Mouse (Mus musculus): Measurements from ENCODE around the gene Hnrnpll. TPM values are rescaled to one million over a fixed set of nuclear protein-coding genes. Genes with fewer than 3 reads are reported as not detected.
"Not testable (repeated sequence)": the region's sequence is repeated elsewhere in the genome, so short reads cannot be mapped to it uniquely, and the experiment has no call there.

The Hnrnpll gene
- polyA plus RNA-seq, 1 experiment, result 30.5 TPM

DNA sequence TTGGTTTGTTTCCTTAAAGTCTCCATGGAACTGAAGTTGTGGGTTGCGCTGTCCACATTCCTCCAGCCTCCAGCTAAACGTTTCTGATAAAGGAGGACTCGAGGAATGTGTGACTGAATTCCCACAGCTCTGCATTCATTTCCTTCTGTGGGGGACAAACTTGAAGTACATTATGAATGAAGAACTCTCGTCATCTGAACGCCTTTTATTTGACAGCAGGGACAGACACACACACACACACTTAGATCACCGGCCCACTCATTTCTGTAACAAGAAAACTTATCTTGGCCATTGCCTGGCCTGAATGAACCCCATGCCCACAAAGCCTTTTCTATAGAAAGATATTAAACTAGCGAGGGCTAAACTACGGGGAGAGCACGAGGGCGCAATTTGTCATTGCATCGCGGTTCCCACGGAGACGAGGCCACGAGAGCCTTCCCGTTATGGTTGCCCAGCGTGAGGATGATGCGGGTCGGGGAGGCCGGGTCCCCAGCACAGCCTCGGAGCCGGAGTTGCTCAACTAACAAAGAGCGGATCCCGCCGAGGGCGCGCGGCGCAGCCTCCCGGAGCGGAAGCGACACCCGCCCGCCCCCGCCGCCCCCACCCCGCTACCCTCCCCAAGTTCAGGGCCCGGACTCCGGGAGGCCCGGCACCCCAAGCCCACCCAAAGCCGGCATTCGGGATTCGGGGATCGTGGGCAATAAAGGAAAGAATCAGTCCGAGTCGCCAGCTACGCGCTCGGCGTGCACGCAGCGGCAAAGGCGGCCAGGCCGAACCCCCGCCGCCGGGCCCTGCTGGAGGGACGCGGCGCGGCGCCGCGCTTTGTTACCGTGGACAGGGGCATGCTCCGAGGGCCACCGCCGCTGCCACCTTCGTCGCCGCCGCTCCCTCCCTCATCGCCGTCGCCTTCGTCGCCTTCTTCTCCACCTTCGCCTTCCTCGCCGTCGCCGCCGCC is 1.0 kb downstream of the Hnrnpll start:
- TF ChIP-seq POLR2A (IDR thresholded peaks at IDR 0.05; ENCODE audit: control insufficient read depth, extremely low read depth, insufficient read depth, low read length, poor library complexity) (no peak), CTCF (IDR thresholded peaks at IDR 0.05; ENCODE audit: borderline replicate concordance, control insufficient read depth, extremely low read depth, insufficient read depth, low read length, poor library complexity) (no peak)
- peaks cover 5% of the 10 kb centered on the region for H3K4me1 ChIP-seq (replicated peaks; ENCODE audit: control insufficient read depth, insufficient read depth, low read length)
- peak; percentile 73 for DNase-seq
- H3K4me3 ChIP-seq (ENCODE audit: control insufficient read depth, insufficient read depth, low read length), result peak overlapping the region; percentile 70
- H3K27ac ChIP-seq (ENCODE audit: control insufficient read depth, insufficient read depth, low read length), result peak overlapping the region; percentile 43
- no peaks in the 10 kb centered on the region for H3K27me3 ChIP-seq (ENCODE audit: control insufficient read depth, insufficient read depth, low read length)
- no peaks in the 10 kb centered on the region for H3K36me3 ChIP-seq (ENCODE audit: control insufficient read depth, insufficient read depth, low read length)
- under 1% methylated on average over 78 of the region's 83 CpGs for WGBS

DNA sequence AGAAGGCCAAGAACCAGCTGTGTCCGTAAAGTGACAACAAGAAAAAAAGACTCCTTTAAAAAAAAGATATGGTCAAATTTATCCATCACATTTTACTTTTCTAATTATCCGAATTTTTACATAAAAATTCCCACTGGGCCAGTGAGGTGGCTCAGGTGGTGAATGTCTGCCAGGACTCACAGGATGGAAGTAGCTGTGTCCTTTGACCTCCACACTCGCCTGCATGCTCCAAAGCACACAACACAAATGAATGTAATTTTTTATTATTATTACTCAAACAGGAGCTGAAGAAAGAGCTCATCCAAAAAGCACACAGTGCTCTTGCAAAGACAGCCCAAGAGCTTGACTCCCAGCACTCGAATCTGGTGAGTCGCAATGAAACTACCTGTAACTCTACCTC is 2.0 kb downstream of the Hnrnpll start:
- Histone ChIP-seq H3K27ac (ENCODE audit: control insufficient read depth, insufficient read depth, low read length) (no peak overlapping the region), H3K4me3 (ENCODE audit: control insufficient read depth, insufficient read depth, low read length) (no peak overlapping the region), H3K27me3 (ENCODE audit: control insufficient read depth, insufficient read depth, low read length) (no peaks in the 10 kb centered on the region), H3K36me3 (ENCODE audit: control insufficient read depth, insufficient read depth, low read length) (no peaks in the 10 kb centered on the region), H3K4me1 (replicated peaks; ENCODE audit: control insufficient read depth, insufficient read depth, low read length) (peaks cover 5% of the 10 kb centered on the region)
- no peak for DNase-seq
- no peak for TF ChIP-seq CTCF (IDR thresholded peaks at IDR 0.05; ENCODE audit: borderline replicate concordance, control insufficient read depth, extremely low read depth, insufficient read depth, low read length, poor library complexity)
- 78% methylated on average over 5 of the region's 5 CpGs for WGBS

- DNase-seq, result no peak
- Histone ChIP-seq H3K27me3 (ENCODE audit: control insufficient read depth, insufficient read depth, low read length) (no peaks in the 10 kb centered on the region), H3K4me1 (replicated peaks; ENCODE audit: control insufficient read depth, insufficient read depth, low read length) (peaks cover 5% of the 10 kb centered on the region), H3K27ac (ENCODE audit: control insufficient read depth, insufficient read depth, low read length) (no peak overlapping the region), H3K36me3 (ENCODE audit: control insufficient read depth, insufficient read depth, low read length) (no peaks in the 10 kb centered on the region), H3K4me3 (ENCODE audit: control insufficient read depth, insufficient read depth, low read length) (no peak overlapping the region)
- TF ChIP-seq POLR2A (IDR thresholded peaks at IDR 0.05; ENCODE audit: control insufficient read depth, extremely low read depth, insufficient read depth, low read length, poor library complexity) (no peak), CTCF (IDR thresholded peaks at IDR 0.05; ENCODE audit: borderline replicate concordance, control insufficient read depth, extremely low read depth, insufficient read depth, low read length, poor library complexity) (no peak)
- WGBS, result 81% methylated on average over 1 of the region's 1 CpGs
These were observed 2.4 kb downstream of the Hnrnpll start for GRCm38 (mm10) chr17:80059731-80060130.

- H3K4me1 ChIP-seq (replicated peaks; ENCODE audit: control insufficient read depth, insufficient read depth, low read length), result peaks cover 5% of the 10 kb centered on the region
- H3K27me3 ChIP-seq (ENCODE audit: control insufficient read depth, insufficient read depth, low read length), result no peaks in the 10 kb centered on the region
- DNase-seq, result no peak
- H3K4me3 ChIP-seq (ENCODE audit: control insufficient read depth, insufficient read depth, low read length), result no peak overlapping the region
- WGBS, result 94% methylated on average over 1 of the region's 1 CpGs
- TF ChIP-seq CTCF (IDR thresholded peaks at IDR 0.05; ENCODE audit: borderline replicate concordance, control insufficient read depth, extremely low read depth, insufficient read depth, low read length, poor library complexity) (no peak), POLR2A (IDR thresholded peaks at IDR 0.05; ENCODE audit: control insufficient read depth, extremely low read depth, insufficient read depth, low read length, poor library complexity) (no peak)
- no peak overlapping the region for H3K27ac ChIP-seq (ENCODE audit: control insufficient read depth, insufficient read depth, low read length)
- no peaks in the 10 kb centered on the region; the same call in 1 of the 2 replicates for H3K36me3 ChIP-seq (ENCODE audit: control insufficient read depth, insufficient read depth, low read length)
These were observed 3.6 kb downstream of the Hnrnpll start for GRCm38 (mm10) chr17:80058501-80058900.

DNA sequence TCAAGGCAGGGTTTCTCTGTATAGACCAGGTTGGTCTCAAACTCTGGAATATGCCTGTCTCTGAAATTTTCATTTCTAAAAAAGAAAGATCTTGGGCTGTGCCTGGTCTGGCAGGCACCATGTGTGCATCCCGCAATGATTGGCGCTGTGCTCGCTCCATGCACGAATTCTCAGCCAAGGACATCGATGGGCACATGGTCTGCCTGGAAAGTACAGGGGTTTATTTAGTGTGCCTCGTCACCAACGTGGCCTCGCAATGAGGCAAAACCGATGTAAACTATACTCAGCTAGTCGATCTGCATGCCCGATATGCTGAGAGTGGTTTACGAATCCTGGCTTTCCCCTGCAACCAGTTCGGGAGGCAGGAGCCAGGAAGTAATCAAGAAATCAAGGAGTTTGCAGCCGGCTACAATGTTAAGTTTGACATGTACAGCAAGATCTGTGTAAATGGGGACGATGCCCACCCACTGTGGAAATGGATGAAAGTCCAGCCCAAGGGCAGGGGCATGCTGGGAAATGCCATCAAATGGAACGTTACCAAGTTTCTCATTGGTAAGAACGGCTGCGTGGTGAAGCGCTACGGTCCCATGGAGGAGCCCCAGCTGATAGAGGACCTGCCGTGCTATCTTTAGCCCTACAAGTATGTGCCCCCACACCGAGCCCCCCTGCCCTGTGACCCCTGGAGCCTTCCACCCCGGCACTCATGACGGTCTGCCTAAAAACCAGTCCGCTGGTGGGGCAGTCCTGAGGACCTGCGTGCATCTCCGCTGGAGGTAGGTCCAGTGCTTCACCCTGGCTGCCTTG is 8.0 kb downstream of the Hnrnpll start:
- Histone ChIP-seq H3K27me3 (ENCODE audit: control insufficient read depth, insufficient read depth, low read length) (no peaks in the 10 kb centered on the region), H3K36me3 (ENCODE audit: control insufficient read depth, insufficient read depth, low read length) (peaks cover 38% of the 10 kb centered on the region), H3K4me1 (replicated peaks; ENCODE audit: control insufficient read depth, insufficient read depth, low read length) (peaks cover 2% of the 10 kb centered on the region; the same call in 1 of the 2 replicates), H3K27ac (ENCODE audit: control insufficient read depth, insufficient read depth, low read length) (no peak overlapping the region), H3K4me3 (ENCODE audit: control insufficient read depth, insufficient read depth, low read length) (no peak overlapping the region)
- WGBS, result 96% methylated on average over 27 of the region's 27 CpGs
- no peak for DNase-seq
- no peak for TF ChIP-seq POLR2A (IDR thresholded peaks at IDR 0.05; ENCODE audit: control insufficient read depth, extremely low read depth, insufficient read depth, low read length, poor library complexity)
- TF ChIP-seq CTCF (IDR thresholded peaks at IDR 0.05; ENCODE audit: borderline replicate concordance, control insufficient read depth, extremely low read depth, insufficient read depth, low read length, poor library complexity), result no peak

- whole genome bisulfite sequencing, result 93% methylated on average over 1 of the region's 1 CpGs
These were observed 10.5 kb downstream of the Hnrnpll start for GRCm38 (mm10) chr17:80051682-80052081.

DNA sequence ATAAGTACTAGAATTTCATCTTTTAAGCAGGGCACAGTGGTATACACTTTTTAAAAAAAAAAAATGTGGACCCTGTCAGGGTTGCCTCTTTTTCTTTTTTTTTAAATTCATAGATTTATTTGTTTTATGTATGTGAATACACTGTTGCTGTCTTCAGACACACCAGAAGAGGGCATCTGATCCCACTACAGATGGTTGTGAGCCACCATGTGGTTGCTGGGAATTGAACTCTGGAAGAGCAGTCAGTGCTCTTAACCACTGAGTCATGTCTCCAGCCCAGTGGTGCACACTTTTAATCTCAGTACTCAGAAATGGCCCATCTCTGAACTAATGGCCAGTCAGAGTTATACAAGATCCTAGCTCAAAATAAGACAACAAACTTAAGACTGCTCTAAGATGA is 12.8 kb downstream of the Hnrnpll start:
- peaks cover 72% of the 10 kb centered on the region for H3K36me3 ChIP-seq (ENCODE audit: control insufficient read depth, insufficient read depth, low read length)
- not testable (repeated sequence) for H3K27me3 ChIP-seq (ENCODE audit: control insufficient read depth, insufficient read depth, low read length); H3K27ac ChIP-seq (ENCODE audit: control insufficient read depth, insufficient read depth, low read length); H3K4me1 ChIP-seq (replicated peaks; ENCODE audit: control insufficient read depth, insufficient read depth, low read length); DNase-seq; H3K4me3 ChIP-seq (ENCODE audit: control insufficient read depth, insufficient read depth, low read length)

More at GRCm38 (mm10) chr17:80051682-80052081, 10.5 kb downstream of the Hnrnpll start:
- Histone ChIP-seq H3K36me3 (ENCODE audit: control insufficient read depth, insufficient read depth, low read length) (peaks cover 59% of the 10 kb centered on the region), H3K4me3 (ENCODE audit: control insufficient read depth, insufficient read depth, low read length) (no peak overlapping the region), H3K27ac (ENCODE audit: control insufficient read depth, insufficient read depth, low read length) (no peak overlapping the region), H3K27me3 (ENCODE audit: control insufficient read depth, insufficient read depth, low read length) (no peaks in the 10 kb centered on the region), H3K4me1 (replicated peaks; ENCODE audit: control insufficient read depth, insufficient read depth, low read length) (no peaks in the 10 kb centered on the region)
- TF ChIP-seq CTCF (IDR thresholded peaks at IDR 0.05; ENCODE audit: borderline replicate concordance, control insufficient read depth, extremely low read depth, insufficient read depth, low read length, poor library complexity) (no peak), POLR2A (IDR thresholded peaks at IDR 0.05; ENCODE audit: control insufficient read depth, extremely low read depth, insufficient read depth, low read length, poor library complexity) (no peak)
- no peak for DNase-seq

Data from thymus, adult 2 months (tissue).